Mouse (Mus musculus): ENCODE data around the gene Zfp94.
"Not testable (repeated sequence)": the region's sequence is repeated elsewhere in the genome, so short reads cannot be mapped to it uniquely, and the experiment has no call there.

Gene Zfp94

GRCm38 (mm10) chr7:24280031-24280857 lies 36.2 kb downstream of the Zfp94 start:
- Histone ChIP-seq H3K36me3 (ENCODE audit: insufficient read depth, low read length) (0 out of 2 replicates have a peak, but pooled peaks cover 3% of the 10 kb centered on the region), H3K4me3 (replicated peaks; ENCODE audit: low read length) (peak overlapping the region; percentile 70), H3K27me3 (ENCODE audit: insufficient read depth, low read length) (no peaks in the 10 kb centered on the region), H3K9me3 (ENCODE audit: low read length) (no peaks in the 10 kb centered on the region), H3K4me1 (replicated peaks; ENCODE audit: low read depth, low read length) (peaks cover 42% of the 10 kb centered on the region)
- TF ChIP-seq NANOG (IDR thresholded peaks at IDR 0.05; ENCODE audit: borderline replicate concordance, low read length) = no peak
- no peak for TF ChIP-seq POU5F1 (IDR thresholded peaks at IDR 0.05; ENCODE audit: borderline replicate concordance, low read length)
- no peak for TF ChIP-seq CTCF (conservative IDR thresholded peaks at IDR 0.05; ENCODE audit: low read length)

GRCm38 (mm10) chr7:24278771-24279170 lies 37.7 kb downstream of the Zfp94 start:
- TF ChIP-seq NANOG (IDR thresholded peaks at IDR 0.05; ENCODE audit: borderline replicate concordance, low read length) = peak; percentile 42; the same call in 1 of the 2 replicates
- not testable (repeated sequence) for H3K27me3 ChIP-seq (ENCODE audit: insufficient read depth, low read length); H3K9me3 ChIP-seq (ENCODE audit: low read length)
- Histone ChIP-seq H3K36me3 (ENCODE audit: insufficient read depth, low read length) (peaks cover 14% of the 10 kb centered on the region), H3K4me1 (replicated peaks; ENCODE audit: low read depth, low read length) (peaks cover 42% of the 10 kb centered on the region), H3K4me3 (replicated peaks; ENCODE audit: low read length) (peak overlapping the region; percentile 54)

GRCm38 (mm10) chr7:24274456-24274855 lies 42.0 kb downstream of the Zfp94 start:
- Histone ChIP-seq H3K9me3 (ENCODE audit: low read length) (no peaks in the 10 kb centered on the region), H3K36me3 (ENCODE audit: insufficient read depth, low read length) (peaks cover 23% of the 10 kb centered on the region), H3K27me3 (ENCODE audit: insufficient read depth, low read length) (no peaks in the 10 kb centered on the region), H3K4me1 (replicated peaks; ENCODE audit: low read depth, low read length) (peaks cover 31% of the 10 kb centered on the region), H3K4me3 (replicated peaks; ENCODE audit: low read length) (no peak overlapping the region)
- TF ChIP-seq NANOG (IDR thresholded peaks at IDR 0.05; ENCODE audit: borderline replicate concordance, low read length) = no peak
- TF ChIP-seq CTCF (conservative IDR thresholded peaks at IDR 0.05; ENCODE audit: low read length) = no peak
- TF ChIP-seq POU5F1 (IDR thresholded peaks at IDR 0.05; ENCODE audit: borderline replicate concordance, low read length) = no peak

- Histone ChIP-seq H3K4me1 (replicated peaks; ENCODE audit: low read depth, low read length) (peaks cover 27% of the 10 kb centered on the region), H3K36me3 (ENCODE audit: insufficient read depth, low read length) (peaks cover 20% of the 10 kb centered on the region)
- TF ChIP-seq POU5F1 (IDR thresholded peaks at IDR 0.05; ENCODE audit: borderline replicate concordance, low read length) (no peak), CTCF (conservative IDR thresholded peaks at IDR 0.05; ENCODE audit: low read length) (no peak), NANOG (IDR thresholded peaks at IDR 0.05; ENCODE audit: borderline replicate concordance, low read length) (no peak)
Observed at GRCm38 (mm10) chr7:24271191-24271590, 45.3 kb downstream of the Zfp94 start.

GRCm38 (mm10) chr7:24270288-24270672 lies 46.2 kb downstream of the Zfp94 start, which contains the start of gene Zfp93:
Zfp93 (plus strand) TSS chr7:24270420.
- TF ChIP-seq POU5F1 (IDR thresholded peaks at IDR 0.05; ENCODE audit: borderline replicate concordance, low read length) (no peak), NANOG (IDR thresholded peaks at IDR 0.05; ENCODE audit: borderline replicate concordance, low read length) (no peak), CTCF (conservative IDR thresholded peaks at IDR 0.05; ENCODE audit: low read length) (no peak)
- Histone ChIP-seq H3K4me3 (replicated peaks; ENCODE audit: low read length) (peak within 1 kb of the TSS; percentile 83), H3K36me3 (ENCODE audit: insufficient read depth, low read length) (peaks cover 28% of the 10 kb centered on the region), H3K9me3 (ENCODE audit: low read length) (no peaks in the 10 kb centered on the region), H3K4me1 (replicated peaks; ENCODE audit: low read depth, low read length) (peaks cover 27% of the 10 kb centered on the region), H3K27me3 (ENCODE audit: insufficient read depth, low read length) (no peaks in the 10 kb centered on the region)

More at GRCm38 (mm10) chr7:24271191-24271590, 45.3 kb downstream of the Zfp94 start:
- Histone ChIP-seq H3K9me3 (ENCODE audit: low read length) (no peaks in the 10 kb centered on the region), H3K4me3 (replicated peaks; ENCODE audit: low read length) (no peak overlapping the region), H3K27me3 (ENCODE audit: insufficient read depth, low read length) (no peaks in the 10 kb centered on the region)

- peaks cover 27% of the 10 kb centered on the region for H3K4me1 ChIP-seq (replicated peaks; ENCODE audit: low read depth, low read length)
- peaks cover 25% of the 10 kb centered on the region for H3K36me3 ChIP-seq (ENCODE audit: insufficient read depth, low read length)
- H3K4me3 ChIP-seq (replicated peaks; ENCODE audit: low read length) = peak overlapping the region; percentile 83
- no peak for TF ChIP-seq CTCF (conservative IDR thresholded peaks at IDR 0.05; ENCODE audit: low read length)
- TF ChIP-seq POU5F1 (IDR thresholded peaks at IDR 0.05; ENCODE audit: borderline replicate concordance, low read length) = no peak
- no peak for TF ChIP-seq NANOG (IDR thresholded peaks at IDR 0.05; ENCODE audit: borderline replicate concordance, low read length)
- no peaks in the 10 kb centered on the region for H3K27me3 ChIP-seq (ENCODE audit: insufficient read depth, low read length)
- H3K9me3 ChIP-seq (ENCODE audit: low read length) = no peaks in the 10 kb centered on the region
Observed at GRCm38 (mm10) chr7:24269667-24270287, 46.7 kb downstream of the Zfp94 start.

- Histone ChIP-seq H3K4me1 (replicated peaks; ENCODE audit: low read depth, low read length) (peaks cover 27% of the 10 kb centered on the region), H3K4me3 (replicated peaks; ENCODE audit: low read length) (peak overlapping the region; percentile 83), H3K27me3 (ENCODE audit: insufficient read depth, low read length) (no peaks in the 10 kb centered on the region), H3K9me3 (ENCODE audit: low read length) (no peaks in the 10 kb centered on the region), H3K36me3 (ENCODE audit: insufficient read depth, low read length) (peaks cover 21% of the 10 kb centered on the region)
- TF ChIP-seq CTCF (conservative IDR thresholded peaks at IDR 0.05; ENCODE audit: low read length) (0 out of 2 replicates have a peak, but pooled peaks have one; percentile 2), NANOG (IDR thresholded peaks at IDR 0.05; ENCODE audit: borderline replicate concordance, low read length) (no peak), POU5F1 (IDR thresholded peaks at IDR 0.05; ENCODE audit: borderline replicate concordance, low read length) (no peak)
Observed at GRCm38 (mm10) chr7:24269256-24269655, 47.2 kb downstream of the Zfp94 start.
